Mouse (Mus musculus): ENCODE measurements at regions not wholly inside any gene's neighbourhood (a gene's known extent, or its start where the extent isn't known, plus 50 kb on each side); places are given as distances from the start of the nearest gene placed in this dataset.
A peak's percentile ranks its signal among the peaks of the same experiment; 100 is the strongest.

- DNase-seq, result no peak
These were observed 291.5 kb upstream of the Tnp1 start for GRCm38 (mm10) chr1:73307194-73307593.

GRCm38 (mm10) chr1:73299978-73300688 is 284.4 kb upstream of the Tnp1 start:
- no peak for DNase-seq

GRCm38 (mm10) chr1:73285342-73285741 is 269.6 kb upstream of the Tnp1 start:
- DNase-seq, result no peak

- DNase-seq, result peak in 1 of 2 experiments; percentile 44
These were observed 258.8 kb upstream of the Tnp1 start for GRCm38 (mm10) chr1:73274480-73274879.

GRCm38 (mm10) chr1:73270787-73271391 is 255.2 kb upstream of the Tnp1 start:
- no peak for DNase-seq

GRCm38 (mm10) chr1:73269051-73269755 is 253.5 kb upstream of the Tnp1 start:
- no peak for DNase-seq

- peak; percentile 11 to 61 for DNase-seq
These were observed 249.3 kb upstream of the Tnp1 start for GRCm38 (mm10) chr1:73265009-73265408.

- DNase-seq, result no peak
These were observed 248.5 kb upstream of the Tnp1 start for GRCm38 (mm10) chr1:73264245-73264644.

- peak; percentile 10 to 42 for DNase-seq
These were observed 243.9 kb upstream of the Tnp1 start for GRCm38 (mm10) chr1:73259525-73260098.

GRCm38 (mm10) chr1:73257263-73257662 is 241.6 kb upstream of the Tnp1 start:
- no peak for DNase-seq

GRCm38 (mm10) chr1:73251911-73252356 is 236.2 kb upstream of the Tnp1 start:
- peak in 1 of 2 experiments; percentile 29 for DNase-seq

GRCm38 (mm10) chr1:73244016-73244415 is 228.3 kb upstream of the Tnp1 start:
- DNase-seq, result no peak

- DNase-seq, result no peak
These were observed 226.6 kb upstream of the Tnp1 start for GRCm38 (mm10) chr1:73242290-73242689.

GRCm38 (mm10) chr1:73236867-73237266 is 221.2 kb upstream of the Tnp1 start:
- DNase-seq, result no peak

GRCm38 (mm10) chr1:73233636-73234035 is 217.9 kb upstream of the Tnp1 start:
- DNase-seq, result no peak

- DNase-seq, result no peak
These were observed 217.3 kb upstream of the Tnp1 start for GRCm38 (mm10) chr1:73233041-73233440.

GRCm38 (mm10) chr1:73230611-73231010 is 214.9 kb upstream of the Tnp1 start:
- no peak for DNase-seq

GRCm38 (mm10) chr1:73227246-73227645 is 211.5 kb upstream of the Tnp1 start:
- DNase-seq, result no peak

GRCm38 (mm10) chr1:73221863-73222262 is 206.2 kb upstream of the Tnp1 start:
- DNase-seq, result no peak

GRCm38 (mm10) chr1:73214305-73214946 is 198.7 kb upstream of the Tnp1 start:
- DNase-seq, result peak in 1 of 2 experiments; percentile 22

GRCm38 (mm10) chr1:73207421-73207820 is 191.7 kb upstream of the Tnp1 start:
- no peak for DNase-seq

GRCm38 (mm10) chr1:73205788-73206187 is 190.1 kb upstream of the Tnp1 start:
- no peak for DNase-seq

- peak; percentile 41 to 63 for DNase-seq
These were observed 184.4 kb upstream of the Tnp1 start for GRCm38 (mm10) chr1:73200112-73200511.
